Mouse (Mus musculus): ENCODE measurements around the gene Gmppa. TPM values are rescaled to one million over a fixed set of nuclear protein-coding genes. Genes with fewer than 3 reads are reported as not detected.

Gmppa gene
- polyA plus RNA-seq, 1 experiment = 89.6 TPM

DNA sequence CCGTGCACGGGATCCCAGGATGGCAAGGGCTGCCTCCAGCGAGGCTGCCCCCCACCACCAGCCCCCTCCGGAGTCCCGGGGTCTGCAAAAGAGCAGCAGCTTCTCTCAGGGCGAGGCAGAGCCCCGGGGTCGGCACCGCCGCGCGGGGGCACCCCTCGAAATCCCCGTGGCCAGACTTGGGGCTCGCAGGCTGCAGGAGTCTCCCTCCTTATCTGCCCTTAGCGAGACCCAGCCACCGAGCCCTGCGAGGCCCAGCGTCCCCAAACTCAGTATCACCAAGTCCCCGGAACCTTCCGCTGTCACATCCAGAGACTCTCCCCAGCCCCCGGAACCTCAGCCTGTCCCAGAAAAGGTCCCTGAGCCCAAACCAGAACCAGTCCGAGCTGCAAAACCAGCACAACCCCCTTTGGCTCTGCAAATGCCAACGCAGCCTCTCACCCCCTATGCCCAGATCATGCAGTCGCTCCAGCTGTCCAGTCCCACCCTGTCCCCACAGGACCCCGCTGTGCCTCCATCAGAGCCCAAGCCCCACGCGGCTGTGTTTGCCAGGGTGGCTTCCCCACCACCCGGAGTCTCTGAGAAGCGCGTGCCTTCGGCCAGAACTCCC, 13.4 kb upstream of the Gmppa start:
- Histone ChIP-seq H3K27ac (ENCODE audit: insufficient read depth, low read depth, low read length) (no peak overlapping the region), H3K4me3 (ENCODE audit: insufficient read depth, low read length) (no peak overlapping the region), H3K4me1 (ENCODE audit: control insufficient read depth, insufficient read depth, low read length) (no peaks in the 10 kb centered on the region)
- TF ChIP-seq POLR2A (IDR thresholded peaks at IDR 0.05; ENCODE audit: borderline replicate concordance, low read depth, low read length) = no peak
- TF ChIP-seq CTCF (IDR thresholded peaks at IDR 0.05; ENCODE audit: low read depth, low read length) = no peak

DNA sequence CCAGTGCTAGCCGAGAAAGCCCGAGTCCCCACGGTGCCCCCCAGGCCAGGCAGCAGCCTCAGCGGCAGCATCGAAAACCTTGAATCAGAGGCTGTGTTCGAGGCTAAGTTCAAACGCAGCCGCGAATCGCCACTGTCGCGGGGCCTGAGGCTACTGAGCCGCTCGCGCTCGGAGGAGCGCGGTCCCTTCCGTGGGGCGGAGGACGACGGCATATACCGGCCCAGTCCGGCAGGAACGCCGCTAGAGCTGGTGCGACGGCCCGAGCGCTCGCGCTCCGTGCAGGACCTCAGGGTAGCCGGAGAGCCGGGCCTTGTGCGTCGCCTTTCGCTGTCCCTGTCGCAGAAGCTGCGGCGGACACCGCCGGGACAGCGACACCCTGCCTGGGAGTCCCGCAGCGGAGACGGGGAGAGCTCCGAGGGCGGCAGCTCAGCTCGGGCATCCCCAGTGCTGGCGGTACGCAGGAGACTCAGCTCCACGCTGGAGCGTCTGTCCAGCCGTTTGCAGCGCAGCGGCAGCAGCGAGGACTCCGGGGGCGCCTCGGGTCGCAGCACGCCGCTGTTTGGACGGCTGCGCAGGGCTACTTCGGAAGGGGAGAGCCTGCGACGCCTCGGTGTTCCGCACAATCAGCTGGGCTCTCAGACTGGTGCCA, 12.8 kb upstream of the Gmppa start:
- no peaks in the 10 kb centered on the region for H3K4me1 ChIP-seq (ENCODE audit: control insufficient read depth, insufficient read depth, low read length)

DNA sequence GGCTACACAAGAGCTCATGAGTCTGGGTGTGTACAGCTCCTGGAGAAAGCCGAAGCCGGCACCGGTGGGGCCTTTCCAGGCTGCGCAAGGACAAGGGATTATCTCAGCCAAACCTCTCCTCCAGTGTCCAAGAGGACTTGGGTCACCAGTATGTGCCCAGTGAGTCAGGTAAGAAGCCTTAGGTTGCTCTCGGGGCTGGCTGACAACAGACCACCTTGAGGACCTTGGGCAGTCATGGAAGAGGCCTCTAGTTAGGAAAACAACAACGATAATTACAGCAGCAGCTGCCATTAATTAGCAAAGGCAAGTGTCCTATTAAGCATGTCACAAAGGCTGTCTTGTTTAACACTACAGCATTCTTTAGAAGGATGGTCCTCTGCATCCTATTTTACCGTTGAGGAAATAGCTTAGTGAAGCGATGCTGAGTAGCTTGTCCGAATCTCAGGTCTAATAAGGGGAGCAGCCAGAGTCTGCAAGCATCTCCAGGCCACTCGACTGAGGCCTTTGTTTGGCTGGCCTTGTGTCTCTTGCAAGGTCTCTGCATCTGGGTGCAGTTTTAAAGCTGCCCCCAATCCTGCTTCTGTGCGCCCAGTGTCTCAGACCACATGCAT, 11.8 kb upstream of the Gmppa start:
- Histone ChIP-seq H3K4me1 (ENCODE audit: control insufficient read depth, insufficient read depth, low read length) (no peaks in the 10 kb centered on the region), H3K27ac (ENCODE audit: insufficient read depth, low read depth, low read length) (no peak overlapping the region)
- TF ChIP-seq POLR2A (IDR thresholded peaks at IDR 0.05; ENCODE audit: borderline replicate concordance, low read depth, low read length) = no peak
- TF ChIP-seq CTCF (IDR thresholded peaks at IDR 0.05; ENCODE audit: low read depth, low read length) = no peak

More for the DNA sequence above, 12.8 kb upstream of the Gmppa start:
- Histone ChIP-seq H3K27ac (ENCODE audit: insufficient read depth, low read depth, low read length) (no peak overlapping the region), H3K4me3 (ENCODE audit: insufficient read depth, low read length) (no peak overlapping the region)
- TF ChIP-seq CTCF (IDR thresholded peaks at IDR 0.05; ENCODE audit: low read depth, low read length) = no peak
- no peak for TF ChIP-seq POLR2A (IDR thresholded peaks at IDR 0.05; ENCODE audit: borderline replicate concordance, low read depth, low read length)

GRCm38 (mm10) chr1:75425796-75426471, 9.8 kb upstream of the Gmppa start:
- H3K4me3 ChIP-seq (ENCODE audit: insufficient read depth, low read length) = no peak overlapping the region
- TF ChIP-seq CTCF (IDR thresholded peaks at IDR 0.05; ENCODE audit: low read depth, low read length) = peak; percentile 88
- no peak for TF ChIP-seq POLR2A (IDR thresholded peaks at IDR 0.05; ENCODE audit: borderline replicate concordance, low read depth, low read length)
- H3K27ac ChIP-seq (ENCODE audit: insufficient read depth, low read depth, low read length) = no peak overlapping the region
- H3K4me1 ChIP-seq (ENCODE audit: control insufficient read depth, insufficient read depth, low read length) = no peaks in the 10 kb centered on the region

More for the DNA sequence above, 11.8 kb upstream of the Gmppa start:
- no peak overlapping the region for H3K4me3 ChIP-seq (ENCODE audit: insufficient read depth, low read length)

DNA sequence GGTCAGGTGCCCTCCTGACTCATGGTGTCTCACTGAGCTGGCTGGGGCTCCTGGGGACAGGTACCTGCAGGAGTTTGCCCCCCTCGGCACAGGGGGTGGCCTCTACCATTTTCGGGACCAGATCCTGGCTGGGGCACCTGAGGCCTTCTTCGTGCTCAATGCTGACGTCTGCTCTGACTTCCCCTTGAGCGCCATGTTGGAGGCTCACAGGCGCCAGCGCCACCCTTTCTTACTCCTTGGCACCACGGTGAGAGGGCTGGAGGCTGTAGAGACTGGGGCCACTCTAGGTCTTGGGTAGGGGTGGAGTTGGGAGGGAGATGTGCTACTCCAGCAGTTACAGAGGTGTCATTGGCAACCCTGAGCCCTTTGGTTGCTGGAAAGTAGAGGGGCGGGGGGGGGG, 3.1 kb downstream of the Gmppa start:
- TF ChIP-seq POLR2A (IDR thresholded peaks at IDR 0.05; ENCODE audit: borderline replicate concordance, low read depth, low read length) (no peak), CTCF (IDR thresholded peaks at IDR 0.05; ENCODE audit: low read depth, low read length) (no peak)

DNA sequence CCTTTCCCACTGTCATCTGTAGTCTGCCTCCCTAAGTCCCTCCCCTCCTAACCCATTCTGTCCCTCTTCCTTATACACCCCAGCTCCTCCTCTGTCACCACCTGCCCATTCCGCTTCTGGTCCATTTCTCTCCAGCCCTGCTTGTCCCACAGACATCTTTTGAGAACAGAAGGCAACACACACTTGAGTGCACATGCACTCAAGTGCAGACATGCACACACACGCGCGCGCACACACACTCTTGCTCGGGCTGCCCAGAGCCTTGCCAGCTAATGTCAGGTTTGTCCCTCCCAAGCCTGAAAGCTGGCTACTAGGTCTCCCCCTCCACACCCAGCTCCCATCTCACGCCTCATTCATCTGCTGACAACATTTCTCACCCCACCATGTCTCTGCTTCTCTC, 4.9 kb downstream of the Gmppa start:
- TF ChIP-seq CTCF (IDR thresholded peaks at IDR 0.05; ENCODE audit: low read depth, low read length) (no peak), POLR2A (IDR thresholded peaks at IDR 0.05; ENCODE audit: borderline replicate concordance, low read depth, low read length) (no peak)
- H3K27ac ChIP-seq (ENCODE audit: insufficient read depth, low read depth, low read length) = no peak overlapping the region
- H3K4me1 ChIP-seq (ENCODE audit: control insufficient read depth, insufficient read depth, low read length) = peaks cover 5% of the 10 kb centered on the region
- H3K4me3 ChIP-seq (ENCODE audit: insufficient read depth, low read length) = no peak overlapping the region

More for the DNA sequence above, 3.1 kb downstream of the Gmppa start:
- Histone ChIP-seq H3K27ac (ENCODE audit: insufficient read depth, low read depth, low read length) (no peak overlapping the region), H3K4me1 (ENCODE audit: control insufficient read depth, insufficient read depth, low read length) (peaks cover 5% of the 10 kb centered on the region), H3K4me3 (ENCODE audit: insufficient read depth, low read length) (no peak overlapping the region)

- Histone ChIP-seq H3K4me1 (ENCODE audit: control insufficient read depth, insufficient read depth, low read length) (peaks cover 5% of the 10 kb centered on the region), H3K27ac (ENCODE audit: insufficient read depth, low read depth, low read length) (no peak overlapping the region), H3K4me3 (ENCODE audit: insufficient read depth, low read length) (no peak overlapping the region)
- TF ChIP-seq CTCF (IDR thresholded peaks at IDR 0.05; ENCODE audit: low read depth, low read length) (no peak), POLR2A (IDR thresholded peaks at IDR 0.05; ENCODE audit: borderline replicate concordance, low read depth, low read length) (no peak)
These were observed 5.8 kb downstream of the Gmppa start for GRCm38 (mm10) chr1:75441471-75441996.

DNA sequence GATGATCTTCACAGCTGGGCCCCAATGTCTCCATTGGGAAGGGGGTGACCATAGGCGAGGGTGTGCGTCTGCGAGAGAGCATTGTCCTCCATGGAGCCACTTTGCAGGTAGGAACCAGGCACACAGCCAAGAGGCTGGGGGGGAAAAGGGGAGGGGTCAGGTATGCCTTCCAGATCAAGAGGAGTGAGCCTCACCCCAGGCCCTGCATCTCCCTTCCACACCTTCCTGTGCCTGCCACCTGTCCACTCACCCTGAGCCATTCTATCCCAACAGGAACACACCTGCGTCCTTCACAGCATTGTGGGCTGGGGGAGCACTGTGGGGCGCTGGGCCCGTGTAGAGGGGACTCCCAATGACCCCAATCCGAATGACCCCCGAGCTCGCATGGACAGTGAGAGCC, 6.4 kb downstream of the Gmppa start:
- H3K27ac ChIP-seq (ENCODE audit: insufficient read depth, low read depth, low read length) = no peak overlapping the region
- no peak for TF ChIP-seq CTCF (IDR thresholded peaks at IDR 0.05; ENCODE audit: low read depth, low read length)
- TF ChIP-seq POLR2A (IDR thresholded peaks at IDR 0.05; ENCODE audit: borderline replicate concordance, low read depth, low read length) = no peak
- H3K4me3 ChIP-seq (ENCODE audit: insufficient read depth, low read length) = no peak overlapping the region
- H3K4me1 ChIP-seq (ENCODE audit: control insufficient read depth, insufficient read depth, low read length) = no peaks in the 10 kb centered on the region

GRCm38 (mm10) chr1:75442811-75443210, 7.1 kb downstream of the Gmppa start:
- no peaks in the 10 kb centered on the region for H3K4me1 ChIP-seq (ENCODE audit: control insufficient read depth, insufficient read depth, low read length)
- no peak overlapping the region for H3K4me3 ChIP-seq (ENCODE audit: insufficient read depth, low read length)
- no peak overlapping the region for H3K27ac ChIP-seq (ENCODE audit: insufficient read depth, low read depth, low read length)
- TF ChIP-seq CTCF (IDR thresholded peaks at IDR 0.05; ENCODE audit: low read depth, low read length) (no peak), POLR2A (IDR thresholded peaks at IDR 0.05; ENCODE audit: borderline replicate concordance, low read depth, low read length) (no peak)

All from bone marrow macrophage, adult 2 months (primary cell).